Mouse (Mus musculus): ENCODE measurements around the gene Nubpl.

Gene Nubpl

GRCm38 (mm10) chr12:52338136-52338753, 240.7 kb downstream of the Nubpl start:
- DNase-seq = no peak

GRCm38 (mm10) chr12:52346611-52347010, 249.1 kb downstream of the Nubpl start:
- no peak for DNase-seq

GRCm38 (mm10) chr12:52350276-52350675, 252.7 kb downstream of the Nubpl start:
- no peak for DNase-seq

GRCm38 (mm10) chr12:52359484-52359883, 261.9 kb downstream of the Nubpl start:
- DNase-seq = no peak

- DNase-seq = no peak
Observed at GRCm38 (mm10) chr12:52360136-52360535, 262.6 kb downstream of the Nubpl start.

- no peak for DNase-seq
Observed at GRCm38 (mm10) chr12:52361198-52361597, 263.7 kb downstream of the Nubpl start.

Data from right cerebral cortex, postnatal 25 days (tissue).